Mouse (Mus musculus) C2C12 (cell line): Measurements from ENCODE around the gene Suv39h2.

Source experiments
- CEBPB ChIP-seq: IDR thresholded peaks from one replicate; pipeline ENCODE4 v1.6.1; 2011; ENCODE audit warnings: low read depth, mild to moderate bottlenecking, control low read depth, moderate library complexity
- CTCF ChIP-seq: IDR thresholded peaks from one replicate; pipeline ENCODE4 v1.5.1; 2011; ENCODE audit not compliant: control insufficient read depth, insufficient read depth, insufficient read length
- MAX ChIP-seq: IDR thresholded peaks from one replicate; pipeline ENCODE4 v1.6.1; 2011; ENCODE audit warnings: mild to moderate bottlenecking, control low read depth
- MYOD1 ChIP-seq: IDR thresholded peaks from one replicate; pipeline ENCODE4 v1.6.1; 2011; ENCODE audit warnings: low read depth; ENCODE audit not compliant: control insufficient read depth, insufficient read length
- USF1 ChIP-seq: IDR thresholded peaks from one replicate; pipeline ENCODE4 v1.6.1; 2011; ENCODE audit warnings: low read depth, mild to moderate bottlenecking, control low read depth, moderate library complexity

DNA sequence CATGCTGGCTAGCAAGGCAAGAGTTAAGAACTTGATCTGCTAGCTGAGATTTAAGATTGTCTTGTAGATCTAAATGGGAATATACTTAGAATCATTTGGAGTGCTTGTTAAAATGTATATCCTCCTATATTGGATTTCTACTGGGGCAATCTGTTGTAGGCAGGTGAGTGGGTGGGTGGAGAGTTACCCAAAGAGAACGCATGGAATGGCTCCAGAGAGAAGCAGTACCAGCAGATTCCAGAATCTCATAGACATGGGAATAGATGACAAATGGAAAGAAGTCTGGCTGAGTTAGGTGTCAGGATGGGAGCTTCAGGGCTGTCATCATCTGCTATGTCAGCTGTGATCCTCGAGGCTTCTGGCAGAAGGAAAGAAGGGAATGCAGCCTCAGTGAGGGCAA, 25.4 kb downstream of the Suv39h2 start:
- TF ChIP-seq CTCF: no peak
- TF ChIP-seq MYOD1: no peak
- no peak for TF ChIP-seq MAX
- no peak for TF ChIP-seq USF1
- no peak for TF ChIP-seq CEBPB
